Mouse (Mus musculus): ENCODE measurements around the gene Fndc1.

Gene Fndc1

GRCm38 (mm10) chr17:7820176-7820575 lies 6.9 kb downstream of the Fndc1 start:
- DNase-seq (ENCODE audit: low spot score) = no peak

GRCm38 (mm10) chr17:7816602-7817001 lies 10.5 kb downstream of the Fndc1 start:
- DNase-seq (ENCODE audit: low spot score) = no peak

- no peak for DNase-seq (ENCODE audit: low spot score)
Observed at GRCm38 (mm10) chr17:7814433-7814832, 12.7 kb downstream of the Fndc1 start.

GRCm38 (mm10) chr17:7808043-7808442 lies 19.1 kb downstream of the Fndc1 start:
- DNase-seq (ENCODE audit: low spot score) = no peak

GRCm38 (mm10) chr17:7805105-7805504 lies 22.0 kb downstream of the Fndc1 start:
- no peak for DNase-seq (ENCODE audit: low spot score)

- DNase-seq (ENCODE audit: low spot score) = no peak
Observed at GRCm38 (mm10) chr17:7802483-7802882, 24.6 kb downstream of the Fndc1 start.

- no peak for DNase-seq (ENCODE audit: low spot score)
Observed at GRCm38 (mm10) chr17:7799894-7800293, 27.2 kb downstream of the Fndc1 start.

- DNase-seq (ENCODE audit: low spot score) = no peak
Observed at GRCm38 (mm10) chr17:7795584-7795983, 31.5 kb downstream of the Fndc1 start.

- no peak for DNase-seq (ENCODE audit: low spot score)
Observed at GRCm38 (mm10) chr17:7795168-7795567, 31.9 kb downstream of the Fndc1 start.

- no peak for DNase-seq (ENCODE audit: low spot score)
Observed at GRCm38 (mm10) chr17:7794093-7794492, 33.0 kb downstream of the Fndc1 start.

GRCm38 (mm10) chr17:7790512-7790911 lies 36.6 kb downstream of the Fndc1 start:
- DNase-seq (ENCODE audit: low spot score) = no peak

GRCm38 (mm10) chr17:7774101-7774500 lies 53.0 kb downstream of the Fndc1 start:
- no peak for DNase-seq (ENCODE audit: low spot score)

GRCm38 (mm10) chr17:7759786-7760185 lies 67.3 kb downstream of the Fndc1 start:
- DNase-seq (ENCODE audit: low spot score) = no peak

- DNase-seq (ENCODE audit: low spot score) = no peak
Observed at GRCm38 (mm10) chr17:7755001-7755400, 72.1 kb downstream of the Fndc1 start.

GRCm38 (mm10) chr17:7753383-7753782 lies 73.7 kb downstream of the Fndc1 start:
- DNase-seq (ENCODE audit: low spot score) = no peak

- no peak for DNase-seq (ENCODE audit: low spot score)
Observed at GRCm38 (mm10) chr17:7749051-7749815, 77.9 kb downstream of the Fndc1 start.

GRCm38 (mm10) chr17:7746841-7747240 lies 80.3 kb downstream of the Fndc1 start:
- no peak for DNase-seq (ENCODE audit: low spot score)

- no peak for DNase-seq (ENCODE audit: low spot score)
Observed at GRCm38 (mm10) chr17:7744976-7745375, 82.1 kb downstream of the Fndc1 start.

GRCm38 (mm10) chr17:7740988-7741387 lies 86.1 kb downstream of the Fndc1 start:
- DNase-seq (ENCODE audit: low spot score) = peak; percentile 31

GRCm38 (mm10) chr17:7722991-7723390 lies 104.1 kb downstream of the Fndc1 start:
- no peak for DNase-seq (ENCODE audit: low spot score)

GRCm38 (mm10) chr17:7718886-7719285 lies 108.2 kb downstream of the Fndc1 start:
- no peak for DNase-seq (ENCODE audit: low spot score)

- no peak for DNase-seq (ENCODE audit: low spot score)
Observed at GRCm38 (mm10) chr17:7717945-7718344, 109.2 kb downstream of the Fndc1 start.

- DNase-seq (ENCODE audit: low spot score) = no peak
Observed at GRCm38 (mm10) chr17:7713020-7713419, 114.1 kb downstream of the Fndc1 start.

GRCm38 (mm10) chr17:7707073-7707472 lies 120.0 kb downstream of the Fndc1 start:
- no peak for DNase-seq (ENCODE audit: low spot score)
